Mouse (Mus musculus) inflammation-experienced regulatory T-cells (primary cell): ENCODE results near the gene Phlpp1. TPM values are rescaled to one million over a fixed set of nuclear protein-coding genes. Genes with fewer than 3 reads are reported as not detected.

ENCODE experiments used
- polyA plus RNA-seq, 2 experiments: library from polyadenylated mRNA; unstranded; fragments of 100-300 nt; shearing (Covaris generic); gene quantifications; one replicate each; pipeline ENCODE4 v1.2.1; 2017

Gene Phlpp1
- 10 to 100 TPM in 1 of 2 experiments, 1 to 10 TPM in 1; 8.0 to 24.1 TPM for polyA plus RNA-seq

GRCm38 (mm10) chr1:106171241-106172220 lies at the start of gene Phlpp1:
TSS of gene Phlpp1 (plus strand) at chr1:106171752.

Other genes with a start within 250 kb of the Phlpp1 start
- 10 to 100 TPM; 19.9 to 27.7 TPM for gene Zcchc2, start 181.3 kb upstream of the Phlpp1 start, polyA plus RNA-seq